Mouse (Mus musculus): Measurements from ENCODE around the gene Slc26a6. TPM values are rescaled to one million over a fixed set of nuclear protein-coding genes. Genes with fewer than 3 reads are reported as not detected.

The Slc26a6 gene
- polyA plus RNA-seq, 1 experiment from 2014 or later: 15.5 TPM

DNA sequence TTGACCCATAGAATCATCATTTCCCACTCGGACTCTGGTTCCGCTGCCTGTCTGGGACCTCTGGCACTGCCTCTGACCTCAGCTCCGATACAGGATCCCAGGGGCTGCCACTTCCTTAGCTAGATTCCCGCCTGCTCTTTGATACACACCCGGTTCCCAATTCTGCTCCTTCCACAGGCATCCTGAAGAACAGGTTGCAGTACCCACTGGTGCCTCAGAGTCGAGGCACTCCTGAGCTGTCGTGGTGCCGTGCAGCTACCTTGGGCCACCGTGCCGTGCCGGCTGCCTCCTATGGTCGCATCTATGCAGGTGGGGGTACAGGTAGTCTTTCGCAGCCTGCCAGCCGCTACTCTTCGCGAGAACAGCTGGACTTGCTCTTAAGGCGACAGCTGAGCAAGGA is 4.7 kb upstream of the Slc26a6 start:
- Histone ChIP-seq H3K9ac (replicated peaks; ENCODE audit: low read length) (no peak overlapping the region), H3K4me1 (ENCODE audit: control insufficient read depth, insufficient read depth, low read length) (peaks cover under 1% of the 10 kb centered on the region; the same call in 1 of the 2 replicates), H3K4me3 (ENCODE audit: low read depth, low read length) (no peak overlapping the region), H3K27ac (replicated peaks; ENCODE audit: low read depth, low read length) (no peak overlapping the region), H3K36me3 (replicated peaks; ENCODE audit: control insufficient read depth, insufficient read depth, low read depth, low read length) (no peaks in the 10 kb centered on the region), H3K9me3 (replicated peaks; ENCODE audit: control insufficient read depth, low read length) (no peaks in the 10 kb centered on the region), H3K27me3 (ENCODE audit: control insufficient read depth, insufficient read depth, low read length) (no peaks in the 10 kb centered on the region), H3K4me2 (ENCODE audit: low read depth, low read length) (no peak overlapping the region; the same call in 1 of the 2 replicates)
- WGBS: 79% methylated on average over 17 of the region's 17 CpGs
- ATAC-seq (replicated peaks; ENCODE audit: insufficient number of reproducible peaks, low FRiP score, low TSS enrichment, low read depth) (no peak), DNase-seq (ENCODE audit: low spot score) (no peak)

DNA sequence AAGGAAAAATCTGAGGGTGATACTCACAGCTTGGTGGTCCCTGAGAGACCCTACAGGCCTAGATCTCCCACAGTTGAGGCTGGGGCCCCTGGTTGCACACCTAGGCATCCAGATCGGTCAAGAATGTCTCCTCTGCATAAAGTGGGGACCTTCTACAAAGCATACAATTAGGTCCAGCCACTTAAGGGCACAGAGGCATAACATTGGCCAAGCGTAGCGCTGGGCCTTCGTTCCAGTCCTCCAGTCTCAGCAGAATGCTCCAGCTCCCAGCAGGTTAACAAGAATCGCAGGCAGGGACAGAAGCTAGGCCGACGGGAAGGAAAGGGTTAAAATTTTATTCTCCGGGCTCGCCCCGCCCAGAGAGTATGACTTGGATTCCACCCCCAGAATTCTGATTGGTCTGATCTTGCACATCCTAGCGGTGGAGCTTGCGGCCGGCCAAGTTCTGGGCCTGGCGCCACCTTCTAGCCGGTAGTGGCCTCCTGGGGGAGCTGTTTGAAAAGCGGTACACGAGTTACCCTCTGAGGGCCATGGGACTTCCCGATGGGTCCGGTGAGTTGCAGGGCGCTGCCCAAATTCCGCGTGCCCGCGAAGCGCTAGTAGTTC is 655 bp downstream of the Slc26a6 start:
- DNase-seq (ENCODE audit: low spot score) (peak; percentile 96), ATAC-seq (replicated peaks; ENCODE audit: insufficient number of reproducible peaks, low FRiP score, low TSS enrichment, low read depth) (peak; percentile 86)
- peak overlapping the region; percentile 47; the same call in 1 of the 2 replicates for H3K27ac ChIP-seq (replicated peaks; ENCODE audit: low read depth, low read length)
- H3K4me3 ChIP-seq (ENCODE audit: low read depth, low read length): peak overlapping the region; percentile 81
- H3K27me3 ChIP-seq (ENCODE audit: control insufficient read depth, insufficient read depth, low read length): no peaks in the 10 kb centered on the region
- peak overlapping the region; percentile 77 for H3K9ac ChIP-seq (replicated peaks; ENCODE audit: low read length)
- H3K4me2 ChIP-seq (ENCODE audit: low read depth, low read length): peak overlapping the region; percentile 87
- 2% methylated on average over 25 of the region's 25 CpGs for WGBS
- no peaks in the 10 kb centered on the region for H3K36me3 ChIP-seq (replicated peaks; ENCODE audit: control insufficient read depth, insufficient read depth, low read depth, low read length)
- no peaks in the 10 kb centered on the region for H3K9me3 ChIP-seq (replicated peaks; ENCODE audit: control insufficient read depth, low read length)
- peaks cover 3% of the 10 kb centered on the region; the same call in 1 of the 2 replicates for H3K4me1 ChIP-seq (ENCODE audit: control insufficient read depth, insufficient read depth, low read length)

DNA sequence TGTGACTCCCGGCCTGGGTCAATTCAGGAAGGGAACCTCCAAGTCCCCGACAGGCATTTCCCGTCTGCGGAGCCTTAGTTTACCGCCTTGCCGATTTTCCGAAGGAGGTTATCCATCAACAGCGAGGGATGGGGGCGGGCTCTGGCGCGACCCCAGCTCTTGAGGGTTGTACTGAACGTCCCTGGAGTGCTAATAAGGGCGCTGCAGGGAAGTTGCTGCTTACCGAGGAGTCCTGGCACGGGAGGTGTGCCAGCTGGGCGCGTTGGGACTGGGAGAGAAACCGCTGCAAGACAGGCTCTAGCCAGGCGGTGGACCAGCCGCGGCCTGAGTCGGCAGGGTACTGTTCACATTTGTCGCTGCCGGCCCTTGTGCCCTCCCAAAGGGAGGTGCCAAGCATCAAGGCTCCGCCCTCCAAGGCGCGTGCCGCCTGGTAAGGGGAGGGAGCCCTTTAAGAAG is 1.2 kb downstream of the Slc26a6 start:
- Histone ChIP-seq H3K4me1 (ENCODE audit: control insufficient read depth, insufficient read depth, low read length) (peaks cover 3% of the 10 kb centered on the region; the same call in 1 of the 2 replicates), H3K36me3 (replicated peaks; ENCODE audit: control insufficient read depth, insufficient read depth, low read depth, low read length) (no peaks in the 10 kb centered on the region), H3K27me3 (ENCODE audit: control insufficient read depth, insufficient read depth, low read length) (no peaks in the 10 kb centered on the region), H3K4me2 (ENCODE audit: low read depth, low read length) (peak overlapping the region; percentile 87), H3K4me3 (ENCODE audit: low read depth, low read length) (peak overlapping the region; percentile 81), H3K27ac (replicated peaks; ENCODE audit: low read depth, low read length) (peak overlapping the region; percentile 47; the same call in 1 of the 2 replicates), H3K9me3 (replicated peaks; ENCODE audit: control insufficient read depth, low read length) (no peaks in the 10 kb centered on the region), H3K9ac (replicated peaks; ENCODE audit: low read length) (peak overlapping the region; percentile 77)
- DNase-seq (ENCODE audit: low spot score) (peak; percentile 90), ATAC-seq (replicated peaks; ENCODE audit: insufficient number of reproducible peaks, low FRiP score, low TSS enrichment, low read depth) (peak; percentile 81)
- 0% methylated on average over 28 of the region's 28 CpGs for WGBS

DNA sequence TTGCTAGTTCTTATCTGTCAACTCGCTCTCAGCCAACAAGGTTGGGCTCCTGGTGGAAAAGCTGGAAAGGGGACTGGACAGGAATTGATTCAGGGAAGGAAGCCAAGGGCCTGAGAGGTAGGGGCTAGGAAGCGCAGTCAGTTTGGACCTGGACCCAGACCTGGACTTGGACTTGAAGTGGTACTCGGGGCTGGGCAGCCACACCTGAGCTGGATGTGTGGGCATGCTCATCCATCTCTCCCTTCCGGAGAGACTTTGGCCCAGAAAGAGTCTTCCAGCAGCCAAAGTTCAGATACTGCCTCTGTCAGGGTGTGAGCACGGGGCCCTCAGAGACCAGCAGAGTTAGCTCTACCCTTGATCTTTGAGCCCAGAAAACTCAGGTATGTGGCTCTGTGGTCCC is 2.3 kb downstream of the Slc26a6 start:
- ATAC-seq (replicated peaks; ENCODE audit: insufficient number of reproducible peaks, low FRiP score, low TSS enrichment, low read depth) (no peak), DNase-seq (ENCODE audit: low spot score) (no peak)
- Histone ChIP-seq H3K4me3 (ENCODE audit: low read depth, low read length) (no peak overlapping the region), H3K27me3 (ENCODE audit: control insufficient read depth, insufficient read depth, low read length) (no peaks in the 10 kb centered on the region), H3K27ac (replicated peaks; ENCODE audit: low read depth, low read length) (no peak overlapping the region), H3K9ac (replicated peaks; ENCODE audit: low read length) (no peak overlapping the region), H3K36me3 (replicated peaks; ENCODE audit: control insufficient read depth, insufficient read depth, low read depth, low read length) (no peaks in the 10 kb centered on the region), H3K4me2 (ENCODE audit: low read depth, low read length) (no peak overlapping the region), H3K9me3 (replicated peaks; ENCODE audit: control insufficient read depth, low read length) (no peaks in the 10 kb centered on the region), H3K4me1 (ENCODE audit: control insufficient read depth, insufficient read depth, low read length) (peaks cover 3% of the 10 kb centered on the region; the same call in 1 of the 2 replicates)
- 56% methylated on average over 5 of the region's 5 CpGs for WGBS

DNA sequence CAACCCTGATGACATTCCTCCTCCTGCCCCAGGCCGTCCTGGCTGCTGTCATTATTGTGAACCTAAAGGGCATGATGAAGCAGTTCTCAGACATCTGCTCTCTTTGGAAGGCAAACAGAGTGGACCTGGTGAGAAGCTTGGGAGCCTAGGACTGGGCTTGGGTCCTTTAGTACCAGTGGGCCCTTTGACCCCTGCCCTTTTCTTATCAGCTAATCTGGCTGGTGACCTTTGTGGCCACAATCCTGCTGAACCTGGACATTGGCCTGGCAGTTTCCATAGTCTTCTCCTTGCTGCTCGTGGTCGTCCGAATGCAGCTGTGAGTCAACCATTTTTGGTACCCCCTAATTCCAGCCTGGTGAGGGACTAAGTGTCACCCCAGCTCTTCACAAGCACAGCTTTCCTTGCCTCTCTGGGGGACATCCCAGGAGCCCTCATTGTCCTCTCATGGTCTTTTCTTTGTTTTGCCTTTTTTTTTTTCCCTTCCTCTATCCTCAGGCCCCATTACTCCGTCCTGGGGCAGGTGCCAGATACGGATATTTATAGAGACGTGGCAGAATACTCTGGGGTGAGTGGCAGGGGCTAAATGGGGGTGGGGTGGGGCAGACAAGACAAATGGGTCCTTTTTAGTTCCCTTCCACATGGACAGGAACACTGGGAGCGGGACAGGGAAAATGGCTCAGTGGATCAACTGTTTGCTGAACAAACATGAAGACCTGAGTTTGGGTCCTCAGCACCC is 5.9 kb downstream of the Slc26a6 start:
- Histone ChIP-seq H3K36me3 (replicated peaks; ENCODE audit: control insufficient read depth, insufficient read depth, low read depth, low read length) (no peaks in the 10 kb centered on the region), H3K4me3 (ENCODE audit: low read depth, low read length) (no peak overlapping the region), H3K27me3 (ENCODE audit: control insufficient read depth, insufficient read depth, low read length) (no peaks in the 10 kb centered on the region), H3K9ac (replicated peaks; ENCODE audit: low read length) (no peak overlapping the region), H3K9me3 (replicated peaks; ENCODE audit: control insufficient read depth, low read length) (no peaks in the 10 kb centered on the region), H3K4me2 (ENCODE audit: low read depth, low read length) (no peak overlapping the region), H3K4me1 (ENCODE audit: control insufficient read depth, insufficient read depth, low read length) (no peaks in the 10 kb centered on the region), H3K27ac (replicated peaks; ENCODE audit: low read depth, low read length) (no peak overlapping the region)
- ATAC-seq (replicated peaks; ENCODE audit: insufficient number of reproducible peaks, low FRiP score, low TSS enrichment, low read depth): no peak
- 75% methylated on average over 8 of the region's 8 CpGs for WGBS
- DNase-seq (ENCODE audit: low spot score): no peak

DNA sequence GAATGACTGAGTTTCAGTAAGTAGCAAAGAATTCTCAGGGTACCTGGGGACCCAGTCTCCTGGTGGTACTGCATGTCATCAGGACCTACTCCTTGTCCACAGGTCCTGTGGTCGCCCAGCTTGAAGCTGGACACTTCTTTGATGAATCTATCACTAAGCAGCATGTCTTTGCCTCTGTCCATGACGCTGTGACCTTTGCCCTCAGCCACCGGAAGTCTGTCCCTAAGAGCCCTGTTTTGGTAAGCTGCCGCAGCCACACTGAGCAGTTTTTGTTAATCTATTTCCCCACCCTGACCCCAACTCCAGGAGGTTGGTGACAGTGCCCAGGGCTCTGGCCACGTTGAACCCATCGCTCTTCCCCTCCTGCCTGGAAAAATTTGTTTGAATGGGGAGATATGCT is 59.2 kb downstream of the Slc26a6 start:
- H3K4me2 ChIP-seq (ENCODE audit: low read depth, low read length): no peak overlapping the region
- H3K9ac ChIP-seq (replicated peaks; ENCODE audit: low read length): no peak overlapping the region
- no peaks in the 10 kb centered on the region for H3K36me3 ChIP-seq (replicated peaks; ENCODE audit: control insufficient read depth, insufficient read depth, low read depth, low read length)
- DNase-seq (ENCODE audit: low spot score): no peak
- no peaks in the 10 kb centered on the region for H3K9me3 ChIP-seq (replicated peaks; ENCODE audit: control insufficient read depth, low read length)
- no peaks in the 10 kb centered on the region for H3K4me1 ChIP-seq (ENCODE audit: control insufficient read depth, insufficient read depth, low read length)
- no peak overlapping the region for H3K27ac ChIP-seq (replicated peaks; ENCODE audit: low read depth, low read length)
- no peak for ATAC-seq (replicated peaks; ENCODE audit: insufficient number of reproducible peaks, low FRiP score, low TSS enrichment, low read depth)
- no peak overlapping the region for H3K4me3 ChIP-seq (ENCODE audit: low read depth, low read length)
- no peaks in the 10 kb centered on the region for H3K27me3 ChIP-seq (ENCODE audit: control insufficient read depth, insufficient read depth, low read length)
- 46% methylated on average over 6 of the region's 6 CpGs for WGBS

DNA sequence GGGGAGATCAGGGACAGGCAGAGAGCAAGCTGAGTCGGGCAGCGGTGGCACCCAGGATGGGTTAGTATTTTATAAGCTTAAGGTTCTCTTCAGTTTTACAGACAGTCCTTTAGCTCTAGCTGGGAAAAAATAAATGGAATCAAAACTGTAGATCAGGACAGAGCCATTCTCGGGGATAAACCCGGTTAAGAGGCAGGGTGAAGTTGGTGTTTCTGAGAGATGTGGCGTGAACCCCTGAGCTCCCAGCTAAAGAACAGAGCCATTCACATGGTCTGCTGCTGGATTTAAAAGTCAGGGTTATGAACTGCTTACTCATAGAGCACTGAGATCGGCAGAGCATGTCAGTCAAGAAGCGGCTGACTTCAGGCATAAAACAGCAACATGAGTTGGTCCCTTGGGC is 60.1 kb downstream of the Slc26a6 start:
- Histone ChIP-seq H3K27ac (replicated peaks; ENCODE audit: low read depth, low read length) (no peak overlapping the region), H3K27me3 (ENCODE audit: control insufficient read depth, insufficient read depth, low read length) (no peaks in the 10 kb centered on the region), H3K4me1 (ENCODE audit: control insufficient read depth, insufficient read depth, low read length) (no peaks in the 10 kb centered on the region), H3K36me3 (replicated peaks; ENCODE audit: control insufficient read depth, insufficient read depth, low read depth, low read length) (no peaks in the 10 kb centered on the region), H3K4me3 (ENCODE audit: low read depth, low read length) (no peak overlapping the region), H3K4me2 (ENCODE audit: low read depth, low read length) (no peak overlapping the region), H3K9ac (replicated peaks; ENCODE audit: low read length) (no peak overlapping the region), H3K9me3 (replicated peaks; ENCODE audit: control insufficient read depth, low read length) (no peaks in the 10 kb centered on the region)
- ATAC-seq (replicated peaks; ENCODE audit: insufficient number of reproducible peaks, low FRiP score, low TSS enrichment, low read depth): no peak
- no peak for DNase-seq (ENCODE audit: low spot score)
- 87% methylated on average over 7 of the region's 7 CpGs for WGBS

DNA sequence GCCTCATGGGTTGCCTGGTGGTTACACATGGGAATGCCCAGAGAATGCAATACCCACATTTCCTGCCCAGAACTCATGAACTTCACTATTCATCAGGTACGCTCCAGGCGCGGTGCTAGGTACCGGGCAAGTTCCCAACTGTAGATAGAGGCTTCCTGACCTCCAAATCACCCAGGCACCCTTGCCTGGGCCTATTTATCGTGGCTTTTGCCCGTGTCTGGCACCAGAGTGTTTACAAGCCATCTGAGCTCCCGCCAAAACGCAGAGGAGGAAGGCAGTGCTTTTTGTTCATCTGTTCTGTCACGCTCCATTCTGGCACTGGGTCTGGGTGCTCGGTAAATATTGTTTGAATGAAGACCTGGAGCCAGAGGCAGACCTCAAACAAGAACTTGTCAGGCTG is 60.5 kb downstream of the Slc26a6 start:
- WGBS: 82% methylated on average over 10 of the region's 10 CpGs
- H3K36me3 ChIP-seq (replicated peaks; ENCODE audit: control insufficient read depth, insufficient read depth, low read depth, low read length): no peaks in the 10 kb centered on the region
- H3K4me2 ChIP-seq (ENCODE audit: low read depth, low read length): no peak overlapping the region
- H3K27me3 ChIP-seq (ENCODE audit: control insufficient read depth, insufficient read depth, low read length): no peaks in the 10 kb centered on the region
- ATAC-seq (replicated peaks; ENCODE audit: insufficient number of reproducible peaks, low FRiP score, low TSS enrichment, low read depth) (no peak), DNase-seq (ENCODE audit: low spot score) (no peak)
- H3K27ac ChIP-seq (replicated peaks; ENCODE audit: low read depth, low read length): no peak overlapping the region
- H3K4me1 ChIP-seq (ENCODE audit: control insufficient read depth, insufficient read depth, low read length): no peaks in the 10 kb centered on the region
- no peak overlapping the region for H3K4me3 ChIP-seq (ENCODE audit: low read depth, low read length)
- no peak overlapping the region for H3K9ac ChIP-seq (replicated peaks; ENCODE audit: low read length)
- no peaks in the 10 kb centered on the region for H3K9me3 ChIP-seq (replicated peaks; ENCODE audit: control insufficient read depth, low read length)
